Mouse (Mus musculus): ENCODE measurements around the gene Gm20708. TPM values are rescaled to one million over a fixed set of nuclear protein-coding genes. Genes with fewer than 3 reads are reported as not detected.
A peak's percentile ranks its signal among the peaks of the same experiment; 100 is the strongest.

Gm20708 gene
- polyA plus RNA-seq, 1 experiment from 2014 or later, result 0.29 TPM

DNA sequence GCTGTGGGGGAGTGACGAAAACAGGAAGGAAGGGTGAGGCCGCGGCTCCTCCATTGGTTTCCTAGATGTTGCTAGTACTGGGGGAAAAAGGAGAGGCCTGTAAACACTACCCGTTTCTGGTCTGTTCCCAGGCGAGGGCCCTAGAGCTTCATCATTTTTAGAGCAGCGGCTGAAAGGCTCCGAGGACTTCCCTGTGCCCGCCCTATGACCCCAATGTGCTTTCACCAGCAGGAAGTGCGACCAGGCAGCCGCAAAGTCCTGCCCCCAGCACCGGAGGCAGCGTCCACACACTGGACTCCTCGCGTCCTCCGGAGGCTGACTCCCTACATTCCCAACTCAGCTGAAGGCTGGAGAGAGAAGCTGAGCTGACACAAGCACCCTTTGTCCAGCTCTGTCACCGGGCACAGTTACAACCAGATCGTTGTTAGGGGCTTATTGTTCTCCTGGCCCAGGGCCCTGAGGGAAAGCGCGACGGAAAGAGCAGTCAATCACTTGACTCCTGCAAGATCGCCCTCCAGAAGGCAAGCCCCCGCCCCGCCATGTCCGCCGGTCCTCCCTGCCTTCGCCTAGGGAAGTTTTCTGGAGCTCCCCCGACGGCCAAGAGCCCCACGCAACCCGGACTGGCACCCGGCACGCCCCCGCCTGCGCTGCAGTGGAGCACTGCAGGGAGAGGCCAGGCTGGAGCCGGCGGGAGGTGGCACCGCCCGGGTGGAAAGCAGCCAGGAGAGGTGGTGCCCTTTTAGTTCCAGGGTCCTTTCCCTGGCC lies 29.9 kb upstream of the Gm20708 start:
- Histone ChIP-seq H3K27me3 (replicated peaks; ENCODE audit: control insufficient read depth, insufficient read depth, low read length) (no peaks in the 10 kb centered on the region), H3K27ac (ENCODE audit: low read length) (peak overlapping the region; percentile 92), H3K4me1 (ENCODE audit: control insufficient read depth, insufficient read depth, low read length) (peaks cover 42% of the 10 kb centered on the region), H3K36me3 (ENCODE audit: control insufficient read depth, insufficient read depth, low read length) (peaks cover 3% of the 10 kb centered on the region; the same call in 1 of the 2 replicates), H3K4me3 (ENCODE audit: low read length) (peak overlapping the region; percentile 64), H3K9me3 (ENCODE audit: control insufficient read depth, low read length) (no peaks in the 10 kb centered on the region), H3K9ac (ENCODE audit: low read depth, low read length) (peak overlapping the region; percentile 77), H3K4me2 (ENCODE audit: low read depth, low read length) (peak overlapping the region; percentile 91)
- ATAC-seq, result peak; percentile 41
- 4% methylated on average over 38 of the region's 38 CpGs for WGBS

DNA sequence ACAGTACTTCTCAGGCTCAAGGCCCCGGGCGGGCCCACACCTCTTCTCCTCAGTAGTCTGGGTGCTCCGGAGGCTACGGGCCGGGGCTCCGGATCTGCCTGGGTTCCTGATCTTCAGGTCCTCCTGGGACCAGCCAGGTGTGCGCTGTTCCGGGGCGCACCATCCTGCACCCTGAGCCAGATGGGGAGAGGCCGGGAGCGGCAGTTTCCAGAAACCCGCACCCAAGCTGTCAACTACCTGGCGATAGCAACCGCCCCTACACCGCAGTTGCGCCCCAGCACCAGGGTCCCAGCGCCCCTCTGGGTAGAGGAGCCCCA lies 29.3 kb upstream of the Gm20708 start:
- Histone ChIP-seq H3K4me3 (ENCODE audit: low read length) (peak overlapping the region; percentile 64), H3K4me2 (ENCODE audit: low read depth, low read length) (peak overlapping the region; percentile 91), H3K36me3 (ENCODE audit: control insufficient read depth, insufficient read depth, low read length) (peaks cover 3% of the 10 kb centered on the region; the same call in 1 of the 2 replicates), H3K9ac (ENCODE audit: low read depth, low read length) (peak overlapping the region; percentile 77), H3K27me3 (replicated peaks; ENCODE audit: control insufficient read depth, insufficient read depth, low read length) (no peaks in the 10 kb centered on the region), H3K9me3 (ENCODE audit: control insufficient read depth, low read length) (no peaks in the 10 kb centered on the region), H3K4me1 (ENCODE audit: control insufficient read depth, insufficient read depth, low read length) (peaks cover 42% of the 10 kb centered on the region), H3K27ac (ENCODE audit: low read length) (peak overlapping the region; percentile 92)
- 1% methylated on average over 17 of the region's 17 CpGs for WGBS
- ATAC-seq, result peak; percentile 36

DNA sequence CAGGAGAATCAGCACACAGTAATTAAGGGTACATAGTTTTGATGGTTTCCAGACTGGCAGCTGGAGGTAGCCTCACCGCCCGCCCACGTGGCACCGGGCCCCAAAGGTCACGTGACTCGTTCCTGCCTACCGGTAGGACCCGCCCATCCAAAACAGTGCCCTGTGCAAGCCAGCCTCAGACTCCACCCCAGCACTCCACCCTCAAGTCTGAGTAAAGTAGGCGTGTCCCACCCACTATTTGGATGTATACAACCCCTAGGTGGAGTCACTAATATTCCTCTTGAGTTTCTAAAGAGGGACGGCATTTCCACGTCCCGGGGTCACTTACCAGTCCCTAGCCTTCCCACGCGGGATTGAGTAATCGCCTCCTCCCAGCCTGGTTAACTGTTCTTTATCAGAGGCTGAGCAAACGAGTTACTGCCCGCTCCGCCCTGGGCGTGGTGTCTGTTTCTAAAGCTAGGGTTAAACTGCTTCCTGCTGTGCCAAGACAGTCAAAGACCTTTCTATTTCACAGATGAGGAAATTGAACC lies 28.8 kb upstream of the Gm20708 start:
- Histone ChIP-seq H3K4me2 (ENCODE audit: low read depth, low read length) (peak overlapping the region; percentile 91), H3K27ac (ENCODE audit: low read length) (peak overlapping the region; percentile 92), H3K9me3 (ENCODE audit: control insufficient read depth, low read length) (no peaks in the 10 kb centered on the region), H3K36me3 (ENCODE audit: control insufficient read depth, insufficient read depth, low read length) (peaks cover 3% of the 10 kb centered on the region; the same call in 1 of the 2 replicates), H3K27me3 (replicated peaks; ENCODE audit: control insufficient read depth, insufficient read depth, low read length) (no peaks in the 10 kb centered on the region), H3K4me1 (ENCODE audit: control insufficient read depth, insufficient read depth, low read length) (peaks cover 42% of the 10 kb centered on the region), H3K4me3 (ENCODE audit: low read length) (peak overlapping the region; percentile 64), H3K9ac (ENCODE audit: low read depth, low read length) (peak overlapping the region; percentile 77)
- ATAC-seq, result peak; percentile 85
- 1% methylated on average over 19 of the region's 19 CpGs for WGBS

DNA sequence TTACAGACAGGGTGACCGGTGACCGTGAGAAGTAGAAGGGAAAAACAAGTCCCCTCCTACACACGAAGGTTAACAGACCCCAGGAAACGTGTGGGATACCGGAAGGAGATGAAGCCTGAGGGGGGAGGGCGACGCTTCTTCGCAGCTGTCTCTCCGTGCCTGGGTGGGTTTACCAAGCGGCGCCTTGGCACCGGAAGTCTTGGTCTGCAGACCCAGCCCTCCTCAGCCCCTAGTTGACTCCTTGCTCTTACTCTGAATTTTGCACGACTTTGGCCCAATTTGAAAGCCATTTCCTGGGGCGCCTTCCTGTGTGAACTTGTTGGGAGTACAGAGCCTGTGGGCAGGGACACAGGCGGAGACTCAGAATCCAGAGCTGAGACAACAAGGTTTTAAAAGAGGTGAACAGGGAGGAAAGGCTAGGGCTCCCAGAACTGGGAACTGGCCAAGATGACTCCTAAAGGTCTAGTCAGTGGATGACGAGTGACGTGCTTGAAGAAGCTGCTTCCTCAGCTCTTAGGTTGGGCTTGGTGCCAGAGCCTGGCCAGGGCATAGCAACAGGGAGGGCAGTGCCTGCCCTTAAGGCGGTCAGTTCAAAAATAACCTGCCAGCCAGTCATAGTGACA lies 28.2 kb upstream of the Gm20708 start:
- 23% methylated on average over 18 of the region's 18 CpGs for WGBS
- H3K9ac ChIP-seq (ENCODE audit: low read depth, low read length), result peak overlapping the region; percentile 77
- no peak for ATAC-seq

DNA sequence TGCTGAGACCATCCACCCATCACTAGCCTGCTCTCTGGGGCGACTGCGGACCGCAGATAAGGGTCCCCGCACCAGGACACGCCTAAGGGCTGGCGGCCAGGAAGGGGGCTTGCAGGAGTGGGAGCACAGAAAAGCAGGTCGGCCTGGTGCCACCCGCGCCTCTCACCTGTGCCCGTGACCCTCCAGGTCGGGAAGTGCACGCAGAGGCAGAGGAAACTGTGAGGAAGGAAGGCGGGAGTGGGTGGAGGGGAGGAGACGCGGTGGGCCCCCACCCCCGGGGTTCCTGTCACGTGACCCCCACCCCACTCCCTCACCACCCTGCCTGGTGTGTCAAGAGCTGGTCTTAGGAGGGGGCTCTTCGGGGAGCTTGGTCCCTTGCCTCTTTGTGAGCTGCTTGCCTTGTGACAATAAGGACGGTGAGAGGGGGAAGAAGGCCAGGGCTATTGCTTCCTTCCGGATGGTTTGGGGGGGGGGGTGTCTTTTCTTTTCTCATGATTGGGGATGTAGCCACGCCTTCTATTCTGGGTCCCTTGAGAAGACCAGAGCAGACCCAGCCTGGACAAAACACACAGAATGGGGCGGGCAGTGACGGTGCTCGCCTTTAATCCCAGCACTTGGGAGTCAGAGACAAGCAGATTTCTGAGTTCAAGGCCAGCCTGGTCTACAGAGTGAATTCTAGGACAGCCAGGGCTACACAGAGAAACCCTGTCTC lies 27.3 kb upstream of the Gm20708 start, which contains the start of the genes Tmc8 and Tmc6:
Gene Tmc8, plus strand, starts transcription at position 84 of the 712 bp plus-strand sequence.
Gene Tmc6, minus strand, starts transcription at position 206 of the 712 bp plus-strand sequence.
- Histone ChIP-seq H3K4me3 (ENCODE audit: low read length) (peak within 1 kb of the TSS; percentile 64), H3K9me3 (ENCODE audit: control insufficient read depth, low read length) (no peaks in the 10 kb centered on the region), H3K4me1 (ENCODE audit: control insufficient read depth, insufficient read depth, low read length) (peaks cover 42% of the 10 kb centered on the region), H3K27me3 (replicated peaks; ENCODE audit: control insufficient read depth, insufficient read depth, low read length) (no peaks in the 10 kb centered on the region), H3K36me3 (ENCODE audit: control insufficient read depth, insufficient read depth, low read length) (peaks cover 3% of the 10 kb centered on the region; the same call in 1 of the 2 replicates), H3K4me2 (ENCODE audit: low read depth, low read length) (peak within 1 kb of the TSS; percentile 91), H3K27ac (ENCODE audit: low read length) (peak within 1 kb of the TSS; percentile 92), H3K9ac (ENCODE audit: low read depth, low read length) (peak within 1 kb of the TSS; percentile 77)
- ATAC-seq, result no peak
- 60% methylated on average over 24 of the region's 24 CpGs for WGBS

More for the DNA sequence above, 28.2 kb upstream of the Gm20708 start:
- H3K4me2 ChIP-seq (ENCODE audit: low read depth, low read length), result peak overlapping the region; percentile 91
- no peaks in the 10 kb centered on the region for H3K27me3 ChIP-seq (replicated peaks; ENCODE audit: control insufficient read depth, insufficient read depth, low read length)
- H3K9me3 ChIP-seq (ENCODE audit: control insufficient read depth, low read length), result no peaks in the 10 kb centered on the region
- peaks cover 42% of the 10 kb centered on the region for H3K4me1 ChIP-seq (ENCODE audit: control insufficient read depth, insufficient read depth, low read length)
- H3K27ac ChIP-seq (ENCODE audit: low read length), result peak overlapping the region; percentile 92
- peaks cover 3% of the 10 kb centered on the region; the same call in 1 of the 2 replicates for H3K36me3 ChIP-seq (ENCODE audit: control insufficient read depth, insufficient read depth, low read length)
- peak overlapping the region; percentile 64 for H3K4me3 ChIP-seq (ENCODE audit: low read length)

DNA sequence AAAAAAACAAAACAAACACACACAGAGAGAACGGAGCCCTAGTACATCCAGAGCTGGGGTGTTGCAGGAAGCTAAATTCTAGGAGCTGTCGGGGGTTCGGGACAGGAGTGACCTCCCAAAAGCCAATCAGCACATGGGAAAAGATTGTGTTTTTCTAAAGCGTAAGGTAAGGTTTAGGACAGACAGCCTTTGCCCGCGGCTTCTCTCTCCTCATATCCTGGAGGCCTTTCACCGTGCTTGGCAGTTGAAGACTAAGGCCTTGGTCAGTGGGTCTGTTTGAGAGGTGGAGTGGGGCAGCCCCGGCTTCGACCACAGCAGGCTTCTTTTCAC lies 26.8 kb upstream of the Gm20708 start:
- Histone ChIP-seq H3K36me3 (ENCODE audit: control insufficient read depth, insufficient read depth, low read length) (no peaks in the 10 kb centered on the region; the same call in 1 of the 2 replicates), H3K4me1 (ENCODE audit: control insufficient read depth, insufficient read depth, low read length) (peaks cover 42% of the 10 kb centered on the region), H3K4me3 (ENCODE audit: low read length) (peak overlapping the region; percentile 38), H3K9ac (ENCODE audit: low read depth, low read length) (peak overlapping the region; percentile 68), H3K4me2 (ENCODE audit: low read depth, low read length) (peak overlapping the region; percentile 56), H3K9me3 (ENCODE audit: control insufficient read depth, low read length) (no peaks in the 10 kb centered on the region), H3K27ac (ENCODE audit: low read length) (peak overlapping the region; percentile 4), H3K27me3 (replicated peaks; ENCODE audit: control insufficient read depth, insufficient read depth, low read length) (no peaks in the 10 kb centered on the region)
- no peak for ATAC-seq
- 62% methylated on average over 9 of the region's 9 CpGs for WGBS

DNA sequence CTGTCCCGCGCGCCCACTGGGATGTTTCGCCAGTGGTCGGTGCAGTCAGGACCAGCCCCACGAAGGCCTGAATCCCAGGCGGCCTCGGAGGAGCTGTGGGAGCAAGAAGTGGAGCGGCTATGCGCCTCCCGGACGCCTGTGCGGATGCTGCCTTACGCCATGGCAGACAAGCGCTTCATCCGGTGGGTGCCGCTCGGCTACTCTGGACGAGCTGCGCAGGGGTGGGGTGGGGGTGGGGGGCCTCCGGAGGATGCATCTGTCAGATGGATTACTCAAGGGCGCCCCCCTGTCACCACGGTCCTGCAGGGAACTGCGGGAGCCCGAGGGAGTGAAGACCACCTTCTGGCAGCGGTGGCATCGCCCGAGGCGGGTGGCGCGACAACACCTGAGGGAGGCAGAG lies 26.4 kb upstream of the Gm20708 start:
- Histone ChIP-seq H3K27ac (ENCODE audit: low read length) (peak overlapping the region; percentile 4), H3K9me3 (ENCODE audit: control insufficient read depth, low read length) (no peaks in the 10 kb centered on the region), H3K36me3 (ENCODE audit: control insufficient read depth, insufficient read depth, low read length) (no peaks in the 10 kb centered on the region; the same call in 1 of the 2 replicates), H3K9ac (ENCODE audit: low read depth, low read length) (peak overlapping the region; percentile 68), H3K4me3 (ENCODE audit: low read length) (peak overlapping the region; percentile 38), H3K27me3 (replicated peaks; ENCODE audit: control insufficient read depth, insufficient read depth, low read length) (no peaks in the 10 kb centered on the region), H3K4me2 (ENCODE audit: low read depth, low read length) (peak overlapping the region; percentile 56), H3K4me1 (ENCODE audit: control insufficient read depth, insufficient read depth, low read length) (peaks cover 42% of the 10 kb centered on the region)
- WGBS, result 12% methylated on average over 31 of the region's 31 CpGs
- ATAC-seq, result no peak

DNA sequence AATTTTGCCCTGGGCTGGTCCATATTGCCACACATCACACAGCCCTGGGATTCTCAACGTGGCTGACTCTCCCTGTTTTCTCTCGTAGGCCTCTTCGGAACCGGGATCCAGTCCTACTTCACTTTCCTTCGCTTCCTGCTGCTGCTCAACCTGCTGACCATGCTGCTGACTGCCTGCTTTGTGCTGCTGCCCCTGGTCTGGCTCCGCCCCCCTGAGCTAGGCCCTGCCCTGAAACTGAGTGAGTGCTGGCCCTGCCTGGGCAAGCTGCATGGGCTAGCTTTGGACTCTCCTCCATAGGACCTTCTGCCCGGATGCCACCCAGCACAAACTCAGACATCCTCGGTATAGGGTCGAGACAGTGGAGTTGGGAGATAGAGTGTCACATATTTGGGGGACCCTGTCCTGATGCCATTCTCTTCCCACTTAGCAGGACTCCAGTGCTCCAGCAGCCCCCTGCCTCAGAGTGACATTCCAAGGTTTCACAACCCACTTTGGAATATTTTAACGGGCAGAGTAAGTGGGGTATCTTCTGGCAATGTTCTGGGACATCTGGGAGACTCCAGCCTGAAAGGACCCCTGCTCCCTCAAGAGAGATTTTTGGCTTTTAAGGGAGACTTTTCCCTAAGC lies 25.7 kb upstream of the Gm20708 start:
- Histone ChIP-seq H3K9me3 (ENCODE audit: control insufficient read depth, low read length) (no peaks in the 10 kb centered on the region), H3K4me3 (ENCODE audit: low read length) (peak overlapping the region; percentile 38), H3K9ac (ENCODE audit: low read depth, low read length) (peak overlapping the region; percentile 68), H3K27ac (ENCODE audit: low read length) (no peak overlapping the region), H3K27me3 (replicated peaks; ENCODE audit: control insufficient read depth, insufficient read depth, low read length) (no peaks in the 10 kb centered on the region), H3K4me1 (ENCODE audit: control insufficient read depth, insufficient read depth, low read length) (peaks cover 38% of the 10 kb centered on the region), H3K36me3 (ENCODE audit: control insufficient read depth, insufficient read depth, low read length) (no peaks in the 10 kb centered on the region), H3K4me2 (ENCODE audit: low read depth, low read length) (peak overlapping the region; percentile 56)
- no peak for ATAC-seq
- 54% methylated on average over 10 of the region's 10 CpGs for WGBS

Data from intestine, embryonic 16.5 days (tissue).